Mouse (Mus musculus) neural tube, postnatal 0 days (tissue): ENCODE data around the gene Scnn1b. TPM values are rescaled to one million over a fixed set of nuclear protein-coding genes. Genes with fewer than 3 reads are reported as not detected.

Source experiments
- polyA plus RNA-seq: library from polyadenylated mRNA; unstranded; fragments of >200 nt; fragmentation: Nextera tagmentation; extraction: Ambion mirVana; gene quantifications from 2 replicates; pipeline ENCODE4 v1.2.1, GENCODE M21; 2015

Gene Scnn1b
- polyA plus RNA-seq, result 0.13 and 0.38 TPM in 2 replicates

DNA sequence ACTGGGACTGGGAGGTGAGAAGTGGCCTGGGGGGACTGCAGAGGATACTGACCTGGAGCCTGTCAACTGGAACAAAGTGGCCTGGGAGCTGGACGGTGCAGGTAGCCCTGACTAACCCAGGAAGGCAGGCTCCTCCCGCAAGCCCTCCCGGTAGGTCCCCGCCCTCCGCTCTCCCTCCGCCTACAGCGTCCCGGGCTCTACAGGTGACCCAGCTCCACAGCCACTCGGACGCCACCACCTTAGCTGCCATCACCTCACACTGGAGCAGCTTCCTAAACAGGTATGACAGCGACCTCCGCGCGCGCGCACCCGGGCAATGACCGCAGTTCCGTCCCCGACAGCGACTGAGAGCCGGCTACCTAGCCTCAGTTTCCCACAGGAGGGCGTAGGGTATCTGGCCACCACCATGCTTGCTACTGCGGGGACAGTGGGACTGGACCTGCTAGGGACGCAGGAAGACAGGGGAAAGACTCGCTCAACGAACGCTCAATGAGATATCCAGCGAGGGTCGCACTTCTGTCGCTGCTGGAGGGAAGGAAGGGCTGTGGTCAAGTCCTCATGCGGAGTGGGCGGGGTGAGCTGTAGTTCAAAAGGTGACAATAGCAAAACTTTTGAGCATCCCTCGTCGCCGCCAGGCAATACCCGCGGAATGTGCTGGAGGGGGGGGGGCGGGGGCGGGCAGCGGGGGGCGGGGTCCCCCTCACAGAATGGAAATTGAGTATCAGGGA lies at the start of gene Scnn1b:
Scnn1b (plus strand) TSS at position 181 of the 728 bp plus-strand sequence.

Other genes starting within 250 kb of the Scnn1b start
- gene Usp31, start 157.8 kb upstream of the Scnn1b start, polyA plus RNA-seq, result 3.0 TPM in 2 replicates
- 0.06 TPM in 1 of 2 replicates, not detected in the other for gene Scnn1g, start 130.6 kb upstream of the Scnn1b start, polyA plus RNA-seq
- 23.6 and 29.4 TPM in 2 replicates for gene Cog7, start 116.7 kb downstream of the Scnn1b start, polyA plus RNA-seq
- 24.6 and 25.7 TPM in 2 replicates for gene Gga2, start 156.2 kb downstream of the Scnn1b start, polyA plus RNA-seq
- 69.7 and 76.1 TPM in 2 replicates for gene Ubfd1, start 202.1 kb downstream of the Scnn1b start, polyA plus RNA-seq
- gene Ears2, start 202.2 kb downstream of the Scnn1b start, polyA plus RNA-seq, result 7.1 and 7.5 TPM in 2 replicates
- 874 and 958 TPM in 2 replicates for gene Ndufab1, start 236.8 kb downstream of the Scnn1b start, polyA plus RNA-seq